Mouse (Mus musculus) liver, embryonic 14.5 days (tissue): ENCODE measurements around the gene Proca1.

Source experiments
- CTCF ChIP-seq: IDR thresholded peaks from 2 replicates; pipeline ENCODE4 v1.5.1; 2016; ENCODE audit warnings: antibody characterized with exemption, low read depth, control low read depth
- EP300 ChIP-seq: IDR thresholded peaks from 2 replicates; pipeline ENCODE4 v1.6.1; 2016; ENCODE audit warnings: antibody characterized with exemption, low read depth

DNA sequence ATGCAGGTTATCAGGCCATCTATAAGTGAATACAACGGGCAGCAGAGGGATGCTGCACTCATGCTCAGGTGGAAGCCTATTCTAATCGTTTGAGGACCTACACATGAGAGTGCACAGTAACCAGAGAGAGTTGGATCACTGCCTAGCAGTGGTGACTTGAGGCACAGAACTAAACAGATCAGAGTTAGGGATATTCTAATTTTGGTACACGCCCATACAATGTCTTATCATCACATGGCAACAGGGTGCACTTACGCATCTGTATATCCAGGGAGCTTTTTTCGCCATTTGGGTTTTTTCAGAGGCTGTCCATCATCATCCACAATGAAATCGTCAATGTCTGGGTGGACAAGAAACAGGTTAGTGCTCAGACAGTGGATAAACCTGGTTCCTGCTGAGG, 38.3 kb downstream of the Proca1 start:
- no peak for TF ChIP-seq EP300
- TF ChIP-seq CTCF = no peak
